Mouse (Mus musculus): Measurements from ENCODE around the gene Prkce. TPM values are rescaled to one million over a fixed set of nuclear protein-coding genes. Genes with fewer than 3 reads are reported as not detected.
A peak's percentile ranks its signal among the peaks of the same experiment; 100 is the strongest.

Gene Prkce
- total RNA-seq, 2 experiments from 2014 or later: 1.7 to 3.8 TPM

DNA sequence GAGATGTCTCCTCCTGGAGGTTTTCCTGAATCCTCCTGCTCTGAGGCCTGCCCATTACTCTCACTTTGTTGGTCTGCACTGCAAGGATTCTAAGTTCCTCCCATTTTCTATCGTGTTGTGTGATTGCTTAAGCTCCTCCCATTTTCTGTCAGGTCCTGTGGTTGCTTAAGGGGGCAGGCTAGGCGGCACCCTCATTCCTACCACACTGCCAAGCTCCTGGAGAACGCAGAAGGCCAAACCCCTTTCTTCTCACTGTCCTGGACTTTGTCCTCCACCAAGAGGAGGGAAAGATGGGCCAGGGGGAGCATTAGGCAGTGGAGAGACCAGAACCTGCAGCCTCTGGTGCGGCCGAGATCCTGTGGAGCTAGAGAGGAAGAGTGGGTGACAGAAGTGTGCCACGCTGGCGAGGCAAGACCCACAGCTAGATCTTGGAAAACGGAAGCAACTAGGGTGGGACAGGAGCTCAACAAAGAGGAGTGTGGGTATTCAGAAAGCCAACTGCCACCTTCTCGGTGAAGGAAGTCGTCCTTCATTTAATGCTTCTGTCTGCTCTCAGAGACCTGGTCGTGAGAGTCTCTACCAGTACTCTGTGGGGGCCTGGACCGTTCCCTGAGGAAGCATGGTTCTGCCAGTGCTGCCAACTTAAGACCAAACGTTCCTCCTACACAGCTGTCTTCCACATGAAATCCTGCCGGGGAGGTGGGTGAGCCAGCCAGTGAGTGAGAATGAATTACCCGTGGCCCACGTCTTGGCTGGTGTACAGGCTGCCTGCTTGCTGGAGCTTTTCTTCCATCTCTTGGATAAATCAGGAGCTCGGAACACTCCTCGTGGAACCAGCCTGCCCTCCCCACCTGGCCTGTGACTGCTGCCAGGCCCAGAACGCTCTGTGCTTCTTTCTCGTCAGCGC lies 82.2 kb downstream of the Prkce start:
- ATAC-seq (replicated peaks; ENCODE audit: low FRiP score, low TSS enrichment, poor library complexity, severe bottlenecking): peak; percentile 63

DNA sequence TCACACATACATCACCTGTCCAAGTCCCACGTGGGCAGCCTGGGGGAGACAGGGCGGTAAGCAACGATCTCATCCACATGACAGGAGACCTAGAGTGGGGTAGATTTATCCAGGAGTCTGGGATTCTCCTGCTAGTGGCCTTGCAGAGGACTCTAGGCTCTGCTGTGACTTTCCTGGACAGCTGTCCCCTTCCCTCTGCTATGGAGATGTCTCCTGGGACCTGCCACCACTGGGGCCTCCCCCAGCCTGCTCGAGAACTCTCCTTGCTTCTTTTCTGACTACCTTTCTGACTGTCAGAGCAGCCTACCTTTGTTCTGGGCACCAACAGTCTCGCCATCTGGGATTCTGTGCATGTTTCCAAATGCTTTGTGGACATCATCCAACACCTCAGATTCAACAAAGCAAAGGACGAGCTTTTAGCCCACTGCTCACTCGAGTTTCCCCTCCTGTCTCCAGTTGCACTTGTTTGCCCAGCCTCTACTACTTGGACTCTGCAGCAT lies 82.9 kb downstream of the Prkce start:
- no peak for ATAC-seq (replicated peaks; ENCODE audit: low FRiP score, low TSS enrichment, poor library complexity, severe bottlenecking)

DNA sequence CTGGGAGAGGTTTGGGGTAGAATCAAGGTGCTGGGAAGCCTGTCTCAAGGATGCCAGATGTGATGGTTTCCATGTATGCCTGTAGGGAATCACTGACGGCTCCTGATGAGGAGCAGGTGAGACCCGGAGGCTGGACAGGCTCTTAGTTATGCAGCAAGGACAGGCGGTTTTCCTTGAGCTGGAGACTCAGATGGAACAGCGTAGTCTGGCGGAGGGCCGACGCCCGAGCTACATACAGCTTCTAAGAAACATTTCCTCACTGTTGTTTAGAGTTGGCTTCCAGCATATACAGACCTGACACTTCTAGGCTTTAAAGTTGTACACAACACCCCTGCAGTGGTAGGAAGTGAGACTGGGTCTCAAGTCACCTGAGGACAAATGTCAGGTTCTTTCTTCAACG lies 86.3 kb downstream of the Prkce start:
- ATAC-seq (replicated peaks; ENCODE audit: low FRiP score, low TSS enrichment, poor library complexity, severe bottlenecking): no peak

DNA sequence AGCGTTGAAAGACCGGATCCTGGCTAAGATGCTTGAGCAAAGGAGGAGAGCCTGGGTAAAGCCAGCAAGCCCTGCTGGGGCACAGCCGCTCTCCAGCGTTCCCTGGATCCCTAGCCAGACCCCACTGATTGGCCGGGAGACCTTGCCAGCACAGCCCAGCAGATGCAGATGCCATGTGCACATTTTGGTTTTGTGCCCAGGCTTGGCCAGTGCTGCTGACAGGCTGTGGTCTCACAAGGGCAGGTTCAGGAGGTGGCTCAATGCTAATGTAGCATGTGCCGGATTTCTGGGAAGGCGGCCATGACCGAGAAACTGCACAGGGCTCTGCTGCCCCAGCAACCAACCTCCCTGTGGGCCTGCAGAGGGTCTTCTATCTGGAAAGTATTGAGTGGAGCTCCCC lies 86.7 kb downstream of the Prkce start:
- no peak for ATAC-seq (replicated peaks; ENCODE audit: low FRiP score, low TSS enrichment, poor library complexity, severe bottlenecking)

DNA sequence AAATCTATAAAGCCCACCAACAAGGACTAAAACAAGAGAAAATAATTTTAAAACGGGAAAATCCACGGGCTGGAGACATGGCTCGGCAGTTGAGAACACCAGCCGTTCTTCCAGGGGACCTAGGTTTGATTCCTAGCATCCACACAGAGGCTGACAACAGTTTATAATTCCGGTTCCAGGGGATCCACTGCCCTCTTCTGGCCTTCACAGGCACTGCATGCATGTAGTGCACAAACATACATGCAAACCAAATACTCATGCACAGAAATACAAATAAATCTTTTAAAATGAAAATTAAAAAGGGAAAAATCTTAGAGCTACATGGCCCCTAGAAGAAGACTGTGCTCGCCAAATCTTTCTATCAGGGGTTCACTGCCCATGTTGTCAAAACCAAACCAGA lies 87.4 kb downstream of the Prkce start:
- ATAC-seq (replicated peaks; ENCODE audit: low FRiP score, low TSS enrichment, poor library complexity, severe bottlenecking): no peak

DNA sequence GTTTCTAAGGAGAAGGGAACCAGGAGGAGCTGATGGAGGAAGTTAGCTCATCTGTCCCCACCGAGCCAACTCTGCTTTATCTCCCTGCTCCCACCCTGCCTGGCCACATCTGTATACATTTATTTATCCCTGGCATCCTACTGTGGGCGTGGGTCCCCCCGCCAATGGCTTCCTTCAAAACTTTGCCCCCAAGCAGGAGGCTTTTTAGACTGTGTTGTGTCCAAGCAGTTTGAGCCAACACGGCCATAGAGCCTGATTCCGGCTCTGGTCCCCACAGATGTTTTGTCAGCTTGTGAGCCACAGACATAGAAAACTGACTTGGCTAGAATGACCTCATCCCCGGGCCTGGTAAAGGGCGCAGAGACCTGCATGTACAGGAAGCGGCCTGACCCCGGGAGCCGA lies 89.1 kb downstream of the Prkce start:
- no peak for ATAC-seq (replicated peaks; ENCODE audit: low FRiP score, low TSS enrichment, poor library complexity, severe bottlenecking)

DNA sequence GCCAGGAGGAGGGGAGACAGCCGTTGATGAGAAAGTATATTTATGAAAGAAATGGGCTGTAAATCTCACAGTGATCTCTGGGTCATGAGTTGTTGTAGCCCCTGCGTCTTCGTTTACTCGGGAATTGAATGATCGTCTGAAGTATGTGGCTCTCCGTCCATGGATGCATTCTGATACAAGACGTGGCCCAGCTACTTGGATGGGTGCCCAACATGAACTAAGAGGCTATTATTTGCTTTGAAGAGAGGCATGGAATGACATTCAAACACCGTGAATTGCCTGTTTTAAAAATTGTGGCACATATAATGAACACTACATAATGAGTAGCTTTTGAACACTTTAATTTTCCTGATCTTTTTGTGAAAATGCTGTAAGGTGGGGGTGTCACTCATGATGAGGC lies 93.5 kb downstream of the Prkce start:
- ATAC-seq (replicated peaks; ENCODE audit: low FRiP score, low TSS enrichment, poor library complexity, severe bottlenecking): no peak

DNA sequence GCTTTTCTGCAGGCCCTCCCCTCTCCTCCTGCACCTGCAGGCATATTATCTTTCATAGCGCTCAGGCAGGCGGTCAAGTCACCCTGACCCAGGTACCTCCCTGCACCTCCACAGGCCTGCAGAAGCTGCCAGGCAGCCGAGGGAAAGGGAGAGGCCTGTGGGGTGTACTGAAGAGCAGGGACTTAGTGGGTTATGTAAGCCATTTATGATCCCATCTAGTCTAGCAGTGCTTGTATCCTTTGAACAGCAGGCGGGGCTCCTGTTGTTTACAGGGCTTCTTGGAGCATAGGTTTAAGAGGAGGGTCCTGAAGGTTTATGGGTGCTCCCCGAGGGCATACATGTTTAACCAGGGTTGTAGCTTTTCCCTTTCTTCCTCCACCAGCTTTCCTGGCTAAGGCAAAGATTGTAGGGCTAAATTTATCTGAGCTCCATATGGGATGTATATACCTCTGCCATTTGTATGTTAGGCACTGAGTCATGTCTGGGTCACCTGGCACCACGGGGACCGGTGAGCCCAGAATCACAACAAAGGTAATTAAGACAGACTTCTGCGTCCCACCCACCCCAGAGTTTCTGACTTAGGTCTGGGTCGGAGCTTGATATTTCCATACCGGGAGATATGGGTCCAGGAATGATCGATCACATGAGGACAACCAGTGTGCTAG lies 96.5 kb downstream of the Prkce start:
- ATAC-seq (replicated peaks; ENCODE audit: low FRiP score, low TSS enrichment, poor library complexity, severe bottlenecking): no peak

DNA sequence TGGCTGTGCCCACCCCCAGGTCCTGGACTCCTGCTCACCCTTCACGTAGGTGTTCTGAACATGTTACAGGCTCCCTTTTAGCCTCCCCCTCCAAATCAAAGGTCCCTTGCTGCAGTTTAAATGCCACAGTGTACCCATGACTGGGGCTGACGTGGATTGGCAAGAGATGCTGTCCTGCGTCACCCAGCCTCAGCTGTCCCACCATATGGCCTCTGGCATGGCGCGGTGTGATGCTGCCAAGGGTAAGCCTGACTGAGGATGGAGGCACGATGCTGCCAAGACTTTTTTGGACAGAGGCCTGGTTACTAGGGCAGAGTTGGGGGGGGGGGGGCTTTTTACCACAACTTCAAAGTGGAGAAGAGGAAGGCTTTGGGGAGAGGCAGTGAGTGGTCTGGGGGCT lies 98.5 kb downstream of the Prkce start:
- no peak for ATAC-seq (replicated peaks; ENCODE audit: low FRiP score, low TSS enrichment, poor library complexity, severe bottlenecking)

DNA sequence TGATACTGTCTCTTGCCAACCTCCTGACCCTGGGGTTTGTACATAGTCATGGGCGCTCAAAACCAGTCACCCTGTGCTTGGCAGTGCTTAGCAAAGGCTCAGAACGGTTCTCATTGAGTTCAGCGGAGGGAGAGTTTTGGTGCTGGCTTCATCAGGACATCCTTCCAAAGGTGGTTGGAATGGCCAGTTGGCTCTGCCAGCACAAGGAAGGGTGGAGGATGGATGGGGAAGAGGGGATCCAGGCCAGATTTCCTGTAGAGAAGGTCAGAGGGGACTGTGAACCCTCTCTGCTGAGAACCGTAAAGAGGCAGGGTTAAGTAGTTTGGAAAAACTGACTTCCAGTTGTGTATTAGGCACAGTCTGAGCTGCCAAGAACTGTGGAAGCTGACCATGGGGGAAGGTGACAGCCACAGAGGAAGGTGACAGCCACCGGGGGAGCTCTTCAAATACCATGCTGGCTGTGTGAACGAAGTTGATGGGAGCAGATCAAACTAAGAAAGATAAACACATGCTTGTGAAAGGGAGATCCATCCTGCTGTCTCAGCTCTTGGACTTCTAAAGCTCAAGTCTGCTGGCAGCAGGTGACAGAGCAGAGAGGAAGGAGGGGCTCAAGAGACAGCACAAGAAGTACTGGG lies 99.7 kb downstream of the Prkce start:
- ATAC-seq (replicated peaks; ENCODE audit: low FRiP score, low TSS enrichment, poor library complexity, severe bottlenecking): 0 out of 2 replicates have a peak, but pooled peaks have one; percentile 30

DNA sequence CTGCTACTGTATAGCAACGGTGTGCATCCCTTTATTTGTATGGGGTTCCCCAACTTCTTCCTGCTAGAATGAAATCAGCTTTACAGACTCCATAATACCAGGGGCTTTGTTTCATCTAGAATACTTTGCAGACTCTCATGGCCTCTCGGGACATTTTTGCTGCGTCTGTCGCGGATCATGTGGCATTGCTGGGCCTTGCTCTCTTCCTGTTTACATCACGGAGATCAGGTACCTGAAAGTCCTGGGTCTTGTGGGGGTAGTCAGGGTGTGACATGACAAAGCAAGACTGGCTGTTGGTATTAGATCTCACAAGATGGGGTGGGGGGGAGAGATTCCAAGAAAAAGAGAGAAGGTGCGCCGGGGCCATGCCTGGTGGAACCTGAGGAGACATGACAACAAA lies 102.1 kb downstream of the Prkce start:
- ATAC-seq (replicated peaks; ENCODE audit: low FRiP score, low TSS enrichment, poor library complexity, severe bottlenecking): no peak

DNA sequence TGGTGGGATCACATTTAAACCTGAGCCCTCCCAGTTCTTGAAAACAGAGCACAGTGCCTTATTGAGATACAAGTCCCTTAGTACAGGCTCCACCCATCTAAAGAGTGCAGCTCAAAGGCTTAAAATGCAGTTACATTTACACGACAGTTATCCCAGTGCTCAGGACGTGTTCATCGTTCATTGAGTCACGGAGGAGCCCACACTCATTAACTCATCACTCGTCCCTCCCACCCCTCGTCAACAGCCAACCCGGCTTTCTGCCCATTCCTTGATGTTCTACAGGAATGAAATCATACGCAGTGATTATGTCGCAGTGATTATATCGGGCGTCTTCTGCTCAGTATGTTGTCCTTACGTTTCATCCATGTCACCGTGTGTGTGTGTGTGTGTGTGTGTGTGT lies 102.9 kb downstream of the Prkce start:
- no peak for ATAC-seq (replicated peaks; ENCODE audit: low FRiP score, low TSS enrichment, poor library complexity, severe bottlenecking)

DNA sequence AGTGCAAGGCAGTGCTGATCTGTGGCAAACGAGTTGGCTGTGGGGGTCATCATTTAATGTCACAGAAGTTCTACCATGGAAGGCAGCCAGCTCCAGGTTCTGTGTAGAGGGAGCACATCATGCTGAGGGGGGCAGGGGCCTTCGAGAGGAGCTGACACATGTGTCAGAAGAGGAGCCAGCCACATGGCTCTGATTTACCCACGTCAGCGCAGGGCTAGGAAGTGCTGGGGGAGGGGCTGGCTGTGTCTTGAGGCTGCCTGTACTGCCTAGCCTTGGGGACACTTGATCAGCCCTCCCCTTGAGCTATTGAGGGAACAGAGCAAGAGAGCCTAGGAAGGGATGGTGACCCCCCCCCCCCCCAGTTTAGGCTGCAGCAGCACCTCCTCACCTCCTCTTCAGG lies 103.7 kb downstream of the Prkce start:
- ATAC-seq (replicated peaks; ENCODE audit: low FRiP score, low TSS enrichment, poor library complexity, severe bottlenecking): no peak

DNA sequence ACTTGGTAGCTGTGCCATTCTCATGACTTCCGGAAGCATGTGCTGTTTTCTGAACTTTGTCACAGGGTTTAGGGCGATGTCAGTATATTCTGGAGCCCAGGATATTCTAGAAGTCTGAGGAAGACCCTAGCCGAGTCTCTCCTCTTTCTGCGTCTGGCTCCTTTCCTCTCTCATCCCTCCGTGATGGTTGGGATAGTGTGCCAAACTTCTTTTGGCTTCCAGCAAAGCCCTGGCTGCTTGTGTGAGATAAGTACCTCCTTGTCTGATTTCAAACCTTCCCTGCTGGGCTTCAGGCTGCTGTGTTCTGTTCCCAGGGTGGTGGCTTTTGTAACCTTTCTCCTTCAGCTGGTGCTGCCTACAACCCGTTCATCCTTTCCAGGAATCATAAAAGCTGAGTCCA lies 105.4 kb downstream of the Prkce start:
- no peak for ATAC-seq (replicated peaks; ENCODE audit: low FRiP score, low TSS enrichment, poor library complexity, severe bottlenecking)

DNA sequence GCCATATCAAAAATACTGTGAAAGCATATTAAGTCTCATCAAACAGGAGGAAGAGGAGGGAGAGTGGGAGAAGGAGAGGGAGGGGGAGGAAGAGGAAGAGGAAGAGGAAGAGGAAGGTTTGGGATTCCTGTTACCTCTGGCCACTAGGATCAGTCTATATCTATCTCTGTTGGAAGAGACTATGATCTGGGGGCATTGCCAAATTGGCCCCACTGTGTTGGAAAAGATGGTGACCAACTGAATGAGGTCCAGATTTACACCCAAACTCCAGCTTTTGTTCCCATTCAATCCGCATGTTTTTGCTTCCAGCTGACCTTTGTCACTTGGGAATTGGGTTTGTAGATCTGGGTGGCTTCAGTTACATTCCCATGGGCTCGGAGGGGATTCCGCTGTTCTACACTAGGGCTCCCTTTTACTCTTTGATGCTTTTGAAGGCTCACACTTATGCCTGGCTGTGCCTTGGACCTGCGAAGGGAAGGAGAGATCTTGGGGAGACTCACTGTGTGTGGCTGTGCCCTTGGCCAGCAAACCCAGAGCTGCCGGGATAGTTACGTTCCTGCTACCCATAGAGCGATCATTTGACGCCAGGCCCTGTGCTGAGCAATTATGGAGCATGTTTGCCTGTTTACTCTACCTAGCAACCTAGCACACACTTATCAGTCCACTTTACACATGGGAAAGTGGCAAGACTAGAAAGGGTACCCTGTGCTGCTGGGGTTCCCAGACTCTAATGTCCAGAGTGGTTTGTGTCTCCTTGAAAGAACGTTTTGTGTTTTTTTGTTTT lies 106.2 kb downstream of the Prkce start:
- ATAC-seq (replicated peaks; ENCODE audit: low FRiP score, low TSS enrichment, poor library complexity, severe bottlenecking): no peak

DNA sequence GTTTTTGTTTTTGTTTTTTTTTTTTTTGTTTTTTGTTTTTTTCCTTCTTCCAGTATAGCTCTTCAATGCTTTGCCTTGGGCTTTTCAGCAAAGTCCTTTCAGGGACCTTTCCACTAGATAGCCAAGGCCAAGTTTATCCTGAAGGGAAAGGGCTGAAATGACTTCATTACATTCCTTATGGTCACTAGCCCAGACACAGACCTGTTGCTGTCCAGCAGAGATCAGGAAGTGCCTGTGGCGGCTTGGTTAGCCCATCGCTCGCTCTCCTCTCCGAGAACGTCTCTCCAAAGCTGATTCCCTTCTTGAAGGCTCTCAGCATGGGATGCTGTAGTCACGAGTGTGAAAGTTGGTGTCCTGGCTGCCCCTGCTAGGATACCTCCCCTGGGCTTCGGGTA lies 106.8 kb downstream of the Prkce start:
- no peak for ATAC-seq (replicated peaks; ENCODE audit: low FRiP score, low TSS enrichment, poor library complexity, severe bottlenecking)

DNA sequence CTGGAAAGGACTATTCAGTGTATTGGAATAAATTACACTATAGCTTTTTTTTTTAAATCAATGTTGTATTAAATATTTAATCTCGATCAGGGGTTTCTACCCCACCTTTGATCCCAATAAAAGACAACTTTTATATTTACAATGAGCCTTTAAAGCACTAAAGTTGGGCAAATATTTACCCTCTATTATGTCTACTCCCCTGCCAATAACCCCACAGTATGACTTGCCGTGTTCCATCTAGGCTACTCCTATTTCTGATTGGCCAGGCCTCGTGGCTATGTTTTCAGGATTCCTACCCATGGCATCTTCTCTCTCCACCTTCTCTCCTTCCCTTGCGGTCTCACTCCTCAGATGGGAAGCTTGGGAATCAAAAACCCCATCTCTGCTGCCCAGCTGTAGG lies 108.8 kb downstream of the Prkce start:
- ATAC-seq (replicated peaks; ENCODE audit: low FRiP score, low TSS enrichment, poor library complexity, severe bottlenecking): no peak

DNA sequence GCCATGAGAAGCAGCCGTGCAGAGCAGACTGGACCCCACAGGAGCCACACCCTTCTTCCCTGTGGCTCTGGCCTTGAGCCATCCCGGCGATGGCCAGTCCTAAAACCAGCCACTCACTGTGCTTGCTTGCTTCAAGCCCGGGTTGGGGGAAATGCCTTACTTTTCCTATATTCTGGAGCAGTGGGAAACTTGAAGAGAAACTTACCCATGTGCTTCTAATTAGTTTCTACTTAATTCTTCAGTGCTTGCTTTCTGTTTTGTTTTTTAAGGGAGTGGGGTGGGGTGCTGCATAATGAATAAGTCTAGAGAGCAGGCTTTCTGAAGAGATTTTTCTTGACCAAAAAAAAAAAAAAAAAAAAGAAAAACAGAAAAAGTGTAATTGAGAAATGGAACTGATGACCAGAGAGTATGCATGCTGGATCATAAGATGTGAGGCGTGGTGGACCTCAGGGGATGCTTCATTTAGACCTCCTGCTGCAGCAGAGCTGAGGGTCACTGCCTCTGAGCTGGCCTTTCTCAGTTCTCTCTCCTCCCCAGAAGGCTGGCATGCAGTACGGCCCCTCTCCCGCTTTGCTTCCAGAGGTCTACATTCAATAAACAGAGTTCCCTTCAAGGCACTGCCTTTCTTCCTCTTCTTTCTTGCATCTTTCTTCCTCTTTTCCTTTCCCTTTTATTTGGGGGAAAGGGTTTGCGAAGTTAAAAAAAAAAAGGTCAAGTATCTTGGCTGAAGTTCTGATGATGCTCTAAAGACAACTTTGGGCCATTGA lies 109.6 kb downstream of the Prkce start:
- ATAC-seq (replicated peaks; ENCODE audit: low FRiP score, low TSS enrichment, poor library complexity, severe bottlenecking): no peak

DNA sequence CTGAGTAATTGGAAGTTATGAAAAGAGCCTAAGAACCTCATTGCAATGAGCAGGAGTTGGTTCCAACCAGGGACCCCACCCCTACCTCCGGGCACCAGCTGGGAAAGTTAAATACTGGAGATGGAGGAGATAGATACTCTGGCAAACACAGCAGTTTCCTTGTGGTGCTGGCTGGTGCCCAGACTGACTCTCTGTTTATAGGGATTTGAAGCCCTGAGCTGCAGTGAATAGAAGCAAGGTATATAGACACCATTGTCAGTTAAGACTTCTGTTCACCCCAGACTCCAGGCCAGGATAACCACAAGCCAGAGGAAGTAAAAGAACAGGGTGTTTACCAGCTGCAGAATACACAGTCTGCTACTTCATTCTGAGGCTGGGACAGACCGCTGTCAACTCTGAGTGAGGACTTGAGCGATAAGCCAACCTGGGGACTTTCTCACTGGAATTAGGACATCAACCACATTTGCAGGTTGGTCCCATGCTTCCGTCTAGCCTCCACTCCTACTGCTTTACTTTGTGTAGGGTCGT lies 110.5 kb downstream of the Prkce start:
- peak; percentile 55 for ATAC-seq (replicated peaks; ENCODE audit: low FRiP score, low TSS enrichment, poor library complexity, severe bottlenecking)
